Mouse (Mus musculus) brain, embryonic 14.5 days (tissue): ENCODE data around the gene Ddx3y. TPM values are rescaled to one million over a fixed set of nuclear protein-coding genes. Genes with fewer than 3 reads are reported as not detected.

ENCODE experiments used
- DNase-seq: peaks from one replicate; pipeline ENCODE4 v3.0.0-alpha.2; 2011; ENCODE audit warnings: low read depth
- CTCF ChIP-seq: fragments of 200-500 bp; IDR thresholded peaks from 2 replicates; pipeline ENCODE4 v1.5.1; 2012; ENCODE audit warnings: inconsistent platforms, mild to moderate bottlenecking, moderate library complexity, borderline replicate concordance; ENCODE audit not compliant: insufficient read depth, insufficient read length; ENCODE audit errors: extremely low read depth
- POLR2A ChIP-seq: fragments of 200-500 bp; IDR thresholded peaks from 2 replicates; pipeline ENCODE4 v1.6.1; 2012; ENCODE audit warnings: mild to moderate bottlenecking, inconsistent platforms, borderline replicate concordance; ENCODE audit not compliant: poor library complexity, insufficient read depth, insufficient read length, severe bottlenecking; ENCODE audit errors: extremely low read depth
- polyA plus RNA-seq: library from polyadenylated mRNA; depleted of rRNA; stranded (reverse); fragments of >200 nt; gene quantifications from 2 replicates; pipeline ENCODE4 v1.2.3, GENCODE M21; 2012; rRNA removed

Ddx3y gene
- 7.6 and 10.3 TPM in 2 replicates for polyA plus RNA-seq

- TF ChIP-seq CTCF (no peak), POLR2A (no peak)
Measured at GRCm38 (mm10) chrY:1286171-1286795, at the start of gene Ddx3y. Gene Ddx3y (minus strand): TSS chrY:1286629.

DNA sequence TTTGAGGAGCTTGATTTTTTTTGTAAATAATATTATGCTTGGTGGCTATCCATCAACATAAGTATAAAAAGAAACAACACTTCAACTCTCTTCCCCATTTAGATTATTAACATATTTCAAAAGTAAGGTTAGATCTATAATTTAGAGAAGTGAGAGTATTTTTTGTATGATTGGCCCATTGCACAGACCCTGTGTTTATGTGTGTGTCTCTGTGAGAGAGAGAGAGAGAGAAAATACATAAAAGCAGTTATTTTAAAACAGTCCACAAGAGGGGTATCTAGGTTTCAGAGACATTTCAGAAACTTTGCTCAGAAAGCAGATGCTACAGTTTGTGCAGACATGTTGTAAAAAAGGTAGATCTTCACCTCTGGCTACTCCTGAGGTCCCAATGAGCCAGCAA is 7.3 kb upstream of the Ddx3y start:
- DNase-seq, result no peak
- no peak for TF ChIP-seq CTCF
- TF ChIP-seq POLR2A, result no peak

More at GRCm38 (mm10) chrY:1286171-1286795, at the start of gene Ddx3y:
- peak; percentile 92 for DNase-seq

GRCm38 (mm10) chrY:1285735-1286134 is 694 bp downstream of the Ddx3y start:
- DNase-seq, result peak; percentile 14
- no peak for TF ChIP-seq POLR2A
- TF ChIP-seq CTCF, result no peak

DNA sequence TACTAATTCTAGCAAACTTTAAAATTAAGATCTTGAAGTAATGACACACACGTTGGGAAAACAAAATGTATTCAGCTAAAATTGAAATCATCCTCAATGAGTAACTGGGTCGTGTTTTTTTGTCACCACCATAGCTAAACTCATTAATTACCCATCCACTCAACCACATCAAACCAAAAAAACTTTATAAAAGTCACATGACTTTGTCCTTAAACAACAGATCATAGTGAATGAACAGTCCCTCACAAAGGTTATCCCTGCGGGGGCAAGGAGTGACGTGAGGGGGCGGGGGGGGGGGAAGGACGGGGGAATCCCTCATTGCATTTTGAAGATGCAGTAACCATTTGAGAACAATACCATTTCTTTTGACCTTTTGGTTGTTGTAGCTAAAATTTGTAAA is 40.3 kb downstream of the Ddx3y start:
- no peak for TF ChIP-seq POLR2A
- TF ChIP-seq CTCF, result no peak
- no peak for DNase-seq

DNA sequence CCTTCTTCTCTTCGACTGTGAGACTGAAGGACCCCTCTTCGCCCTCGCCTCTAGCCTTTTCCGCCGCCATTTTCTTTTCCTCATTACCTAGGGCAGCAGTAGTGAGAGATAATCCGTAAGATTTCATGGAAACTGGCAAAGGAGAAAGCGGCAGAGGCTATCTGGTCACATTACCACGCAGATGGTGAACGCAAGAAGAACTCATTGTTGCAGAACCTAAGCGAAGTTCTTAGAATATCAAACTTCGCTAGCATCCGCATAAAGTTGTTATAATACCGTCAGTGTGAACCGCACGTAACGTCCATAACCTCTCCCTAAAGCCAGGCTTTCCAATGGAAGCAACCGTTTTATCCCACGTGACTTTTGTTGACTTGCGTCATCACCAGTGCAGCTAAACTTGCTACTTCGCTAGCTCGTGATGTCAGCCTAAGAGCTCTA is 41.0 kb downstream of the Ddx3y start, which contains the start of gene Uty:
Uty (minus strand) TSS at position 334 of the 438 bp plus-strand sequence.
- TF ChIP-seq POLR2A (no peak), CTCF (no peak)
- DNase-seq, result peak; percentile 91

GRCm38 (mm10) chrY:1244940-1245339 is 41.5 kb downstream of the Ddx3y start:
- DNase-seq, result no peak
- TF ChIP-seq CTCF (no peak), POLR2A (no peak)

DNA sequence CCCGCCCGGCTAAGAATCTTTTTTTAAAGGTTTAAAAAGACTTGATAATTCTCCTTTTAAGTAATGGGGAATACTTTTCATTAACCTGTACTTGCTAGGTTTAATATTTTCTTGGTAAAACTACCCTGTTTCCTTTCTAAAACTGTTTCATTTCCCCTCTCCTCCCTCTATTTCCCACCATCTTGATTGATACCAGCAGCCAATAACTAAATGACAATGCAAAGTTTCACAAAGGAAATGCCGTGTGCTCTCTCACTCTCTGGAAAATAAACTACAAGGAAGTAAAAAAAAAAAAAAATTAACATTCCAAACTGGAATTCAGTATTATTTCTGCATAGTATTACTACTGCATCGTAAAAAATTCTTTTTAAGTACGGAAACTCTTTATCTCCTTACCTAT is 42.0 kb downstream of the Ddx3y start:
- no peak for DNase-seq
- TF ChIP-seq CTCF (no peak), POLR2A (no peak)

GRCm38 (mm10) chrY:1220001-1220400 is 66.4 kb downstream of the Ddx3y start:
- no peak for DNase-seq

More at GRCm38 (mm10) chrY:1220001-1220400, 66.4 kb downstream of the Ddx3y start:
- TF ChIP-seq POLR2A (no peak), CTCF (no peak)

Other genes starting within 250 kb of the Ddx3y start
- gene Uty, start 40.9 kb downstream of the Ddx3y start, polyA plus RNA-seq, result 6.0 and 8.3 TPM in 2 replicates
- gene Usp9y, start 173.2 kb upstream of the Ddx3y start, polyA plus RNA-seq, result not detected in 2 replicates